Mouse (Mus musculus): ENCODE results near the gene Polr1b.
A peak's percentile ranks its signal among the peaks of the same experiment; 100 is the strongest.

DNA sequence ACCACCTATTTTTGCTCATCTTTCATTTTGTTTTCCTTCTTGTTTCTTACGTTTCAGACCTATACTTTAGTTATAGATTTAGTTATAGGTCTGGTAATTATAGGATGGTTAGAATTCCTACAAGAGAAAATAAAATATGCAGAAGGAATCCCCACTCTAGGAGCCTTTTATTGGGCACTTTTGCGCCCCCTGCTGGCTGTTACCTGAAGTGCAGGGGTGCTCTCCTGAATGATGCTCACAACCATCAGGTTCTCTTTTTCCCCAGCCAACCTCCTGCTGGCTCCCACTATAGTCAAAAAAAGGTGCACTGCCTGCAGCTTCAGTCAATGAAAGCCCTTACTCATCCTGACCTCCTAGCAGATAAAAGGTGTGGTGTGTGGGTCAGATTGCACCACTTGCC is 15.8 kb upstream of the Polr1b start:
- TF ChIP-seq EP300 (optimal IDR thresholded peaks at IDR 0.05) (no peak), CTCF (IDR thresholded peaks at IDR 0.05; ENCODE audit: low read depth) (peak; percentile 74)

Data from stomach, postnatal 0 days (tissue).